Mouse (Mus musculus) midbrain, embryonic 10.5 days (tissue): ENCODE data around the gene Mcidas. TPM values are rescaled to one million over a fixed set of nuclear protein-coding genes. Genes with fewer than 3 reads are reported as not detected.
"Not testable (repeated sequence)": the region's sequence is repeated elsewhere in the genome, so short reads cannot be mapped to it uniquely, and the experiment has no call there.

Source experiments
- DNase-seq: peaks from one replicate; pipeline ENCODE4 v3.0.0-alpha.2; 2017; ENCODE audit warnings: low spot score
- H3K27ac ChIP-seq: fragments of 300-500 bp; sonication (generic); replicated peaks from 2 replicates; pipeline ENCODE4 v1.5.1; 2016; ENCODE audit warnings: mild to moderate bottlenecking
- H3K27me3 ChIP-seq: fragments of 300-500 bp; sonication (generic); 2 replicates; pipeline ENCODE4 v1.6.1; 2016; ENCODE audit warnings: low read depth, mild to moderate bottlenecking; ENCODE audit not compliant: poor library complexity, severe bottlenecking
- H3K36me3 ChIP-seq: fragments of 300-500 bp; sonication (generic); 2 replicates; pipeline ENCODE4 v1.6.1; 2016; ENCODE audit warnings: mild to moderate bottlenecking, moderate library complexity
- H3K4me1 ChIP-seq: fragments of 300-500 bp; sonication (generic); 2 replicates; pipeline ENCODE4 v1.6.1; 2016
- H3K4me3 ChIP-seq: fragments of 300-500 bp; sonication (generic); 2 replicates; pipeline ENCODE4 v1.5.1; 2016; ENCODE audit warnings: mild to moderate bottlenecking, moderate library complexity
- H3K9me3 ChIP-seq: fragments of 300-500 bp; sonication (generic); replicated peaks from 2 replicates; pipeline ENCODE4 v1.6.1; 2016; ENCODE audit warnings: mild to moderate bottlenecking
- WGBS: fragments of 180-500 bp; shearing (Covaris S2); methylation state at CpG from one replicate; pipeline ENCODE4 v1.1.7; 2016; 5-methylcytosine and 5-hydroxymethylcytosine counted together
- polyA plus RNA-seq: library from polyadenylated mRNA; unstranded; fragments of >200 nt; fragmentation: Nextera tagmentation; extraction: Ambion mirVana; gene quantifications from 2 replicates; pipeline ENCODE4 v1.2.1, GENCODE M21; 2016

Mcidas gene
- polyA plus RNA-seq, 1 experiment from 2014 or later: 0.25 TPM

DNA sequence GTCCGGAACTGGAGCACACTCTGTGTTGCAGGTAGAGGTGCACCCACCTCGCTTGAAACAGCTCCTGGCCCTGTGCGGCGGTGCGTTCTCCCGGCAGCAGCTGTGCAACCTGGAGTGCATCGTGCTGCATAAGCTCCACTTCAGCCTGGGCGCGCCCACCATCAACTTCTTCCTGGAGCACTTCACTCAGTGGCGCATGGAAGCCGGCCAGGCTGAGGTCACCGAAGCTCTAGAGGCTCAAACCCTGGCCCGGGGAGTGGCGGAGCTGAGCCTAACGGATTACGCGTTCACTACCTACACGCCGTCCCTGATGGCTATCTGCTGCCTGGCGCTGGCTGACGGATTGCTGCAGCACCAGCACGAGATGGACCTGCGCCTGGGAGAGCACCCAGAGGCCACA lies 4.1 kb upstream of the Mcidas start:
- WGBS: 1% methylated on average over 23 of the region's 23 CpGs
- Histone ChIP-seq H3K4me1 (peaks cover 63% of the 10 kb centered on the region), H3K27me3 (peaks cover 95% of the 10 kb centered on the region), H3K9me3 (no peaks in the 10 kb centered on the region), H3K27ac (no peak overlapping the region), H3K4me3 (peak overlapping the region; percentile 26), H3K36me3 (no peaks in the 10 kb centered on the region)
- DNase-seq: peak; percentile 46

GRCm38 (mm10) chr13:112990346-112990745 lies 3.3 kb upstream of the Mcidas start:
- H3K4me1 ChIP-seq: peaks cover 63% of the 10 kb centered on the region
- H3K9me3 ChIP-seq: no peaks in the 10 kb centered on the region
- DNase-seq: peak; percentile 37
- H3K36me3 ChIP-seq: no peaks in the 10 kb centered on the region
- H3K4me3 ChIP-seq: no peak overlapping the region
- peaks cover 99% of the 10 kb centered on the region for H3K27me3 ChIP-seq
- WGBS: 18% methylated on average over 4 of the region's 4 CpGs
- no peak overlapping the region for H3K27ac ChIP-seq

DNA sequence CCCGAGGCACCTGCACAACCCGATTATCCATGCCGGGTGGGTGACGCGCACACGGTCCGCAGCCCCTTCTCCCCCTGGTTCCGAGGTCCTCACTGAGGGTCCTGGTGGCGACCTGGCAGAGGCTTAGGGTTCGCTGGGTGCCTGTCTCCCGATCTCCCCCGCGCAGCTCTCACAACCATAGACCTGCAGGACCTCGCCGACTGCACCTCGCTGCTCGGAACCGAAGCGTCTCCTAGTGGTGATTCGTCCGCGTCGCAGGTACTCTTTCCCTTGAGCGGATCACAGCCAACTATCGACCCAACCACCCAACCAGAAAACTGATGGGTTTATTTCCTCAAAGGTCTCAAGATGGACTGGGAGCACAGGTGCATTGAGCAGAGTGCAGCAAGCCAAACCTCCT lies 546 bp downstream of the Mcidas start:
- Histone ChIP-seq H3K36me3 (no peaks in the 10 kb centered on the region), H3K27me3 (peaks cover 99% of the 10 kb centered on the region), H3K9me3 (no peaks in the 10 kb centered on the region), H3K4me1 (peaks cover 35% of the 10 kb centered on the region), H3K4me3 (peak overlapping the region; percentile 57), H3K27ac (no peak overlapping the region)
- 1% methylated on average over 25 of the region's 25 CpGs for WGBS
- no peak for DNase-seq

GRCm38 (mm10) chr13:112996407-112996806 lies 2.8 kb downstream of the Mcidas start:
- Histone ChIP-seq H3K9me3 (no peaks in the 10 kb centered on the region), H3K4me1 (peaks cover 25% of the 10 kb centered on the region), H3K36me3 (no peaks in the 10 kb centered on the region), H3K27ac (no peak overlapping the region), H3K4me3 (no peak overlapping the region), H3K27me3 (peaks cover 99% of the 10 kb centered on the region)
- DNase-seq: no peak
- 63% methylated on average over 4 of the region's 4 CpGs for WGBS

DNA sequence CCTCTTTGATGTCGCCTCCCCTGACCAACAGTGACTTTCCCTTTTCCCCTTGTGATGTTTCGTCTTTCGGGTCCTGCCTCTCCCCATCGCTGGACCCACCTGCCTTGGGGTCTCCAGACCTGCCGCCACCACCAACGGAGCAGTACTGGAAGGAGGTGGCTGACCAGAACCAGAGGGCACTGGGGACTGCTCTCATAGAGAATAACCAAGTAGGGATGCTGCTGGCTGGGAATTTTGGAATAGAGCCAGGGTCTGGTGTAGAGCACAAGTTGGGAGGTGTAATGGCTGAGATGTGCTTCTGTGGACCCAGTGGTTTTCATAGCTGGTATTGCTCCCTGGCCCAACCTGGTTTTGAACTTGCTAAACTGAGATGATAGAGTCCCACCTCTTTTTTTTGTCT lies 3.7 kb downstream of the Mcidas start:
- no peak overlapping the region for H3K27ac ChIP-seq
- peaks cover 100% of the 10 kb centered on the region for H3K27me3 ChIP-seq
- no peak for DNase-seq
- no peaks in the 10 kb centered on the region for H3K9me3 ChIP-seq
- 66% methylated on average over 6 of the region's 6 CpGs for WGBS
- no peaks in the 10 kb centered on the region for H3K36me3 ChIP-seq
- no peak overlapping the region for H3K4me3 ChIP-seq
- peaks cover 25% of the 10 kb centered on the region for H3K4me1 ChIP-seq

GRCm38 (mm10) chr13:112998427-112999201 lies 5.0 kb downstream of the Mcidas start:
- Histone ChIP-seq H3K4me3 (peak overlapping the region; percentile 63), H3K36me3 (no peaks in the 10 kb centered on the region), H3K4me1 (peaks cover 20% of the 10 kb centered on the region), H3K9me3 (no peaks in the 10 kb centered on the region), H3K27me3 (peaks cover 89% of the 10 kb centered on the region), H3K27ac (no peak overlapping the region)
- peak; percentile 66 for DNase-seq
- WGBS: under 1% methylated on average over 46 of the region's 46 CpGs

DNA sequence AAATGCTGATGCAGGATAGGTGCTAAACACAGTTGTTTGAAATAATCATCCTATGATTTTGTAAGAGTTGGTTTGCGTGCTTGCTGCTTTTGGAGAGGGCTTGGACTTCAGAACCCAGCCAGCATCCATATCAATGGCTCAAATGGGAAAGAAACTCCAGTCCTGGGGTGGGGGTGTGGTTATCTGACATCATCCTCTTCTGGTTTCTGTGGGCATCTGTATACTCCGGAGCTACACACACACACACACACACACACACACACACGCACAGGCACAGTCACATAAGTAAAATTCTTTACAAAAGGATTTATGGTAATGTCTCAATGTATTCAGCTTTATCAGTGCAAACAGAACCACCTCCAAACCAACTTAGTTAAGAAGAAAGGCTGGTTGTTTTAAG lies 6.4 kb downstream of the Mcidas start:
- H3K27me3 ChIP-seq: peaks cover 74% of the 10 kb centered on the region
- no peak for DNase-seq
- 87% methylated on average over 3 of the region's 3 CpGs for WGBS
- H3K9me3 ChIP-seq: no peaks in the 10 kb centered on the region
- peaks cover 11% of the 10 kb centered on the region for H3K4me1 ChIP-seq
- H3K4me3 ChIP-seq: no peak overlapping the region
- no peak overlapping the region for H3K27ac ChIP-seq
- H3K36me3 ChIP-seq: no peaks in the 10 kb centered on the region

DNA sequence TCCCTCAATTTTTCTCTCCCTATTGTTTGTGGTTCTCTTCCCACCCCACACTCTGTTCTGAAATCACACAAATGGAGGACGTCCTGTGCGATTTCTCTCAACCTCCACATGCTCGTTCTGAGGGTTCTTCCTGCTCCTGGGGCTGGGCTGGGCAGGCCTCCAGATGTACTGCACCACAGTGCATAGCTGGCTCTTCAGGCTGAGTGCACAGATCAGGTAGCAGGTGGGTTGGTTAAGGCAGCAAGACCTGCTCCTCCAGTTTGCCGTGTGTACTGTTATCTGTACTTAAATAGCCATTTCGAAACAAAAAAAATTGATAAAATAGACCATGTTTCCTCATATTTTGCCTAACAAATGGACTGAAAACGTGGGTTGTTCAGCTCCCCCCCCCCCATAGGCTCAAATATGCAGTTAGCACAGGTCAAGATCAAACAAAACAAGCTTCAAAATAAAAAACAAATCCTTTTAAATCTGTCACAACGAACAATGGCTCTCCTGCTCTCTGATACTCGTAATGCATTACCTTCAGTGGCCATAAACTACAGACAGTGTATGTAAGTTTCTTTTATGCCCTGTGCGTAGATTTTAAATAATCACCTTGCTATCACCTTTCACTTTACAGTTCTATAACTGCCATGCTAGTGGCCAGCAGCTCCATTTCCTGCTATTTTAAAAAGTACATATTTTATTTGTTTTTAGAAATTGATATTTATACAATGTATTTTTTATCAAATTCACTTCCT lies 7.1 kb downstream of the Mcidas start:
- Histone ChIP-seq H3K27ac (no peak overlapping the region), H3K27me3 (peaks cover 67% of the 10 kb centered on the region), H3K4me1 (peaks cover 11% of the 10 kb centered on the region), H3K9me3 (no peaks in the 10 kb centered on the region), H3K36me3 (no peaks in the 10 kb centered on the region), H3K4me3 (no peak overlapping the region)
- 80% methylated on average over 9 of the region's 9 CpGs for WGBS
- no peak for DNase-seq

GRCm38 (mm10) chr13:113012683-113013082 lies 19.0 kb downstream of the Mcidas start:
- no peaks in the 10 kb centered on the region for H3K9me3 ChIP-seq
- H3K27ac ChIP-seq: no peak overlapping the region
- H3K4me3 ChIP-seq: no peak overlapping the region
- 0 out of 2 replicates have a peak, but pooled peaks cover 4% of the 10 kb centered on the region for H3K27me3 ChIP-seq
- WGBS: 84% methylated on average over 6 of the region's 6 CpGs
- H3K36me3 ChIP-seq: no peaks in the 10 kb centered on the region
- no peaks in the 10 kb centered on the region for H3K4me1 ChIP-seq
- no peak for DNase-seq

- H3K9me3 ChIP-seq, H3K36me3 ChIP-seq, H3K4me1 ChIP-seq, DNase-seq, H3K4me3 ChIP-seq, H3K27ac ChIP-seq, H3K27me3 ChIP-seq: not testable (repeated sequence)
- WGBS: 65% methylated on average over 19 of the region's 20 CpGs
Observed at GRCm38 (mm10) chr13:113013174-113013953, 19.7 kb downstream of the Mcidas start.

DNA sequence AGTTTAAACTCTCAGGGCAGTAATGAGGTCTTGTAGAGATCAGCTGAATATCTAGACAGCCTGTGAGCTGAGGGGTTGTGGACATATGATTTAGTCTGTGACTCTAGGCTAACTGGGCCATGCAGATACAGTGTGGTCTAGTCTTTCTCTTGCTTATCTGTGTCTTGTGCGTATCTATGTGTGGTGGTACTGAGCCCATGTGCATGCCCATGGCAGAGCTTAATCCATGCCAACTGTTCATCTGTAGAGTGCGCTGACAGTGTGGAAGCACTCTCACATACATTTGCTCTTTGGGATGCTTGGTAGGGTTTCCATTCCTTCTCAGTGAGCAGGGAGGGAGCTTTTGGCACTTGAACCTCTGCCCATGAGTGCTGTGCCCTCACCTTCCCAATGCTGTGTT lies 27.9 kb downstream of the Mcidas start:
- Histone ChIP-seq H3K36me3 (no peaks in the 10 kb centered on the region), H3K9me3 (no peaks in the 10 kb centered on the region), H3K27me3 (peaks cover 16% of the 10 kb centered on the region), H3K27ac (no peak overlapping the region), H3K4me3 (no peak overlapping the region), H3K4me1 (no peaks in the 10 kb centered on the region)
- WGBS: 90% methylated on average over 2 of the region's 2 CpGs
- no peak for DNase-seq

- Histone ChIP-seq H3K9me3 (no peaks in the 10 kb centered on the region), H3K36me3 (no peaks in the 10 kb centered on the region), H3K4me1 (no peaks in the 10 kb centered on the region), H3K27me3 (peaks cover 16% of the 10 kb centered on the region), H3K27ac (no peak overlapping the region), H3K4me3 (no peak overlapping the region)
- no peak for DNase-seq
- 78% methylated on average over 8 of the region's 8 CpGs for WGBS
Observed at GRCm38 (mm10) chr13:113022467-113022866, 28.8 kb downstream of the Mcidas start.
